Mouse (Mus musculus): ENCODE measurements at regions not wholly inside any gene's neighbourhood (a gene's known extent, or its start where the extent isn't known, plus 50 kb on each side); places are given as distances from the start of the nearest gene placed in this dataset.

DNA sequence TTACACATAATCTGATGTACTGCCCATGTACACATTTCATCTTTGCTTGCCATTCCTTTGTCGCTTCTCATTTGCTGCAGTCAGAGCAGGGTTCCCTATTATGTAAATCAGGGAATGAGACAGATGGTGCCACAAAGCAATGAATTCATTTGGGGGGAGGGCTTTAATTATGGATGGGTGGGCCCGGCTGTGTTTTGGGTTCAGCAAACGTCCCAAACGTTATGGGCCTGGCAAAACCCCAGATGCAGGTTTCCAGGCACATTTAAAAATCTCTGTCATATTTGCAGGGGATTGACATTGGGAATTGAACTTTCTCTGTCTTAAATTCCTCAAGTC is 528.5 kb downstream of the Tmem38b start:
- no peak for TF ChIP-seq MAX (IDR thresholded peaks at IDR 0.05)
- no peak for TF ChIP-seq FOSL1 (IDR thresholded peaks at IDR 0.05; ENCODE audit: insufficient read depth, low read length, poor library complexity, severe bottlenecking)
- TF ChIP-seq MYOD1 (IDR thresholded peaks at IDR 0.05; ENCODE audit: control insufficient read depth, insufficient read length, low read depth), result no peak
- no peak for TF ChIP-seq CEBPB (IDR thresholded peaks at IDR 0.05; ENCODE audit: low read depth)
- TF ChIP-seq USF1 (IDR thresholded peaks at IDR 0.05; ENCODE audit: low read depth), result no peak
- TF ChIP-seq MYOG (IDR thresholded peaks at IDR 0.05; ENCODE audit: control insufficient read depth, extremely low read depth, insufficient read length), result no peak
- no peak for TF ChIP-seq CTCF (IDR thresholded peaks at IDR 0.05; ENCODE audit: control insufficient read depth, insufficient read depth, insufficient read length)
- Histone ChIP-seq H3ac (ENCODE audit: control insufficient read depth, insufficient read length, low read depth) (no peak overlapping the region), H3K36me3 (ENCODE audit: control insufficient read depth, insufficient read depth) (no peaks in the 10 kb centered on the region), H3K27me3 (ENCODE audit: control insufficient read depth, insufficient read depth, insufficient read length) (no peaks in the 10 kb centered on the region), H3K79me2 (ENCODE audit: control insufficient read depth, insufficient read depth) (no peaks in the 10 kb centered on the region), H3K4me3 (ENCODE audit: insufficient read depth, poor library complexity, severe bottlenecking) (no peak overlapping the region), H3K79me3 (ENCODE audit: low read depth) (no peaks in the 10 kb centered on the region)

DNA sequence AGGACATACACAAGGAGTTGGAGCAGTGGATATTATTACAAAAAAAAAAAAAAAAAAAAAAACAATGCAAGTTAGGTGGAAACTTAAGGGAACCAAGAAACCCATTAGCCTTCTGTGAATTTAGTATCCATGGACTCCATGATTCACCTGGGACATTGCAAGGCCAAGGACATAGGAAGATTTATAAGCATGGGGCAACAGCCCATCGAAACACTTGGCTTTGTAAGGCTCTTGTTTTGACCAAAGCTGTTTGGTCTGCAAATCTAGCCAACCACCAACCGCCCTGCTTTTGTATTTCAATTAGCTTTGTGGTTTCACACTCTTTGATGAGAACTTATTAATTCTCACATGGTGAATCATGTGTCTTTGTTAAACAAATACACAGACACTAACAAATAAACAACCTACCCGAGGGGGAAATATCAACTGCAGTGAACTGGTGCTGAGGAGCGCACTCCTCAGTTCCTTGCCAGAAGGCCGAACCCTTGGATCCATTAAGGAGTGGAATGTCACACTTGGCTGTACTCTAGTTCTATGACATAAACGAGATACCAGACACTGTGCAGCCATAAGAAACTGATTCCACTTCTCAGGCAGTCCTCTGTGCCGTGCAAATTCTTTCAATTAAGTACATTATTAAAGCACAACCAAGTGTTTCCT is 529.7 kb downstream of the Tmem38b start:
- no peaks in the 10 kb centered on the region for H3K79me3 ChIP-seq (ENCODE audit: low read depth)
- H3K27me3 ChIP-seq (ENCODE audit: control insufficient read depth, insufficient read depth, insufficient read length), result no peaks in the 10 kb centered on the region
- no peaks in the 10 kb centered on the region for H3K36me3 ChIP-seq (ENCODE audit: control insufficient read depth, insufficient read depth)
- H3ac ChIP-seq (ENCODE audit: control insufficient read depth, insufficient read length, low read depth), result no peak overlapping the region
- TF ChIP-seq MYOG (IDR thresholded peaks at IDR 0.05; ENCODE audit: control insufficient read depth, extremely low read depth, insufficient read length) (no peak), USF1 (IDR thresholded peaks at IDR 0.05; ENCODE audit: low read depth) (no peak), FOSL1 (IDR thresholded peaks at IDR 0.05; ENCODE audit: insufficient read depth, low read length, poor library complexity, severe bottlenecking) (no peak), MYOD1 (IDR thresholded peaks at IDR 0.05; ENCODE audit: control insufficient read depth, insufficient read length, low read depth) (no peak)
- no peak overlapping the region for H3K4me3 ChIP-seq (ENCODE audit: insufficient read depth, poor library complexity, severe bottlenecking)
- H3K79me2 ChIP-seq (ENCODE audit: control insufficient read depth, insufficient read depth), result no peaks in the 10 kb centered on the region

DNA sequence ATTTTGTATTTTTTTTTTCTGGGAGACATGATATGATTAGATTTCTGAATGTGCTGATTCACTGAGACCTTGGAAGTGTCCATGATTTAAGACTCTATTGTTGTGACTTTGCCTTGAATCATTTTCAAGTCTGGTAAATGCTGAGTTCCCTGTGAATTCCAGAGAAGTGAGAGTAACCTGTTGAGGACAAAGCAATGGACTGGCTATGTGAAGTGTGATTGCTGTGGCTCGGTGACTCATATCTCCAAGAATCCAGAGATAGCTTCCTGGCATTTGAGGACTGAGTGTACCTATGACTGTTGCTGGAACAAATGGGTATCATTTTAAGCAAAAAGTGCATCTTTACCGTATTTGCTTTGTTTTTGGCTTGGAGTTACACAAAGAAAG is 530.2 kb downstream of the Tmem38b start:
- no peaks in the 10 kb centered on the region for H3K79me2 ChIP-seq (ENCODE audit: control insufficient read depth, insufficient read depth)
- no peaks in the 10 kb centered on the region for H3K79me3 ChIP-seq (ENCODE audit: low read depth)
- no peaks in the 10 kb centered on the region for H3K36me3 ChIP-seq (ENCODE audit: control insufficient read depth, insufficient read depth)
- TF ChIP-seq MYOG (IDR thresholded peaks at IDR 0.05; ENCODE audit: control insufficient read depth, extremely low read depth, insufficient read length) (no peak), CEBPB (IDR thresholded peaks at IDR 0.05; ENCODE audit: low read depth) (no peak), MAX (IDR thresholded peaks at IDR 0.05) (no peak), MYOD1 (IDR thresholded peaks at IDR 0.05; ENCODE audit: control insufficient read depth, insufficient read length, low read depth) (peak; percentile 32), CTCF (IDR thresholded peaks at IDR 0.05; ENCODE audit: control insufficient read depth, insufficient read depth, insufficient read length) (no peak), USF1 (IDR thresholded peaks at IDR 0.05; ENCODE audit: low read depth) (no peak), FOSL1 (IDR thresholded peaks at IDR 0.05; ENCODE audit: insufficient read depth, low read length, poor library complexity, severe bottlenecking) (peak; percentile 64)
- H3ac ChIP-seq (ENCODE audit: control insufficient read depth, insufficient read length, low read depth), result no peak overlapping the region
- no peak overlapping the region for H3K4me3 ChIP-seq (ENCODE audit: insufficient read depth, poor library complexity, severe bottlenecking)
- no peaks in the 10 kb centered on the region for H3K27me3 ChIP-seq (ENCODE audit: control insufficient read depth, insufficient read depth, insufficient read length)

DNA sequence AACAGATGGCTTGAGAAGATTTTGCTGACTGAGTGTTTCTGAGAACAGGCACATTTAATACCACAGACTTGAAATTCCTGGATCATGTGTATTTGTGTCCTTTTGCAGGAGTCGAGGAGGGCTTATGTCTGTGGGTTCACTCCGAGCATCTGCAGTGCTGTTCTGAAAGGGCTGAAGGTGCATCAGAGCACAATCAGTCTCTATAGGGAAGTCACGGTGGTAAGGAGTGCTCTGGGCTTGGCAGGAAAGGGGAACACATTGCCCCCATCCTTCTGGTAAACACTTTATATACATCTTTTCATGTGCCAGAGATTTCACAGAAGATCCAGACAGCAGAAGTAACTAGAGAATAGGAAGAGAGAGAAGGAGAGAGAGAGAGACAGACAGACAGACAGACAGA is 545.1 kb downstream of the Tmem38b start:
- no peaks in the 10 kb centered on the region for H3K36me3 ChIP-seq (ENCODE audit: control insufficient read depth, insufficient read depth)
- no peaks in the 10 kb centered on the region for H3K79me3 ChIP-seq (ENCODE audit: low read depth)
- TF ChIP-seq FOSL1 (IDR thresholded peaks at IDR 0.05; ENCODE audit: insufficient read depth, low read length, poor library complexity, severe bottlenecking), result no peak
- TF ChIP-seq CEBPB (IDR thresholded peaks at IDR 0.05; ENCODE audit: low read depth), result no peak
- no peak for TF ChIP-seq MYOG (IDR thresholded peaks at IDR 0.05; ENCODE audit: control insufficient read depth, extremely low read depth, insufficient read length)
- TF ChIP-seq CTCF (IDR thresholded peaks at IDR 0.05; ENCODE audit: control insufficient read depth, insufficient read depth, insufficient read length), result no peak
- no peak for TF ChIP-seq MAX (IDR thresholded peaks at IDR 0.05)
- no peaks in the 10 kb centered on the region for H3K27me3 ChIP-seq (ENCODE audit: control insufficient read depth, insufficient read depth, insufficient read length)
- no peaks in the 10 kb centered on the region for H3K79me2 ChIP-seq (ENCODE audit: control insufficient read depth, insufficient read depth)
- H3K4me3 ChIP-seq (ENCODE audit: insufficient read depth, poor library complexity, severe bottlenecking), result no peak overlapping the region
- H3ac ChIP-seq (ENCODE audit: control insufficient read depth, insufficient read length, low read depth), result no peak overlapping the region

DNA sequence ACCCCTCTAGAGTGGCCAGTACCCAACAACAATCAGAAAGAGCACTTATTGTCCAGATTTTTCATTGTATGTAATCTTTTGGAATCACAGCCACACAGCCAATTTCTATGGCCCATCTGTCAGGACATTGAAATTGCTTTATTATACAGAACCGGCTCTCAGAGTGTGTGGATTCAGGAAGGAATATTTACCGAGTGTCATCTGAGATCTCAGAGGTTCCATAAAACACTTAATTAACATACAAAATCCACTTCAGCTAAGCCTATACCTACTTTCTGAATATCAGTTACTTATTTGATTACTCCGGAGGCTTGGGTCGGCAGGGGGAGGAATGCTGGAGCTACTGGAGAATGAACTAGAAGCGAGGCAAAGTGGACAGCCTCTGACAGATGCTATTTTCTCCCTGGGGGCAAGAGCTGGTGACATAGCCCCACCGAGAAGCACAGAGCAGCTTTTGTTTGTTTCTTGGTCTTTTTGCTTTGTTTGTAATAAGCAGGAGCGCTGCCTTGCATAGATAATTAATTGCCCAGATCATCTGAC is 545.6 kb downstream of the Tmem38b start:
- H3K79me2 ChIP-seq (ENCODE audit: control insufficient read depth, insufficient read depth), result no peaks in the 10 kb centered on the region
- H3K79me3 ChIP-seq (ENCODE audit: low read depth), result no peaks in the 10 kb centered on the region
- TF ChIP-seq MYOG (IDR thresholded peaks at IDR 0.05; ENCODE audit: control insufficient read depth, extremely low read depth, insufficient read length) (no peak), CEBPB (IDR thresholded peaks at IDR 0.05; ENCODE audit: low read depth) (no peak), USF1 (IDR thresholded peaks at IDR 0.05; ENCODE audit: low read depth) (no peak), FOSL1 (IDR thresholded peaks at IDR 0.05; ENCODE audit: insufficient read depth, low read length, poor library complexity, severe bottlenecking) (no peak), MYOD1 (IDR thresholded peaks at IDR 0.05; ENCODE audit: control insufficient read depth, insufficient read length, low read depth) (no peak), MAX (IDR thresholded peaks at IDR 0.05) (no peak), CTCF (IDR thresholded peaks at IDR 0.05; ENCODE audit: control insufficient read depth, insufficient read depth, insufficient read length) (no peak)
- no peak overlapping the region for H3K4me3 ChIP-seq (ENCODE audit: insufficient read depth, poor library complexity, severe bottlenecking)
- no peaks in the 10 kb centered on the region for H3K36me3 ChIP-seq (ENCODE audit: control insufficient read depth, insufficient read depth)
- no peak overlapping the region for H3ac ChIP-seq (ENCODE audit: control insufficient read depth, insufficient read length, low read depth)
- no peaks in the 10 kb centered on the region for H3K27me3 ChIP-seq (ENCODE audit: control insufficient read depth, insufficient read depth, insufficient read length)

DNA sequence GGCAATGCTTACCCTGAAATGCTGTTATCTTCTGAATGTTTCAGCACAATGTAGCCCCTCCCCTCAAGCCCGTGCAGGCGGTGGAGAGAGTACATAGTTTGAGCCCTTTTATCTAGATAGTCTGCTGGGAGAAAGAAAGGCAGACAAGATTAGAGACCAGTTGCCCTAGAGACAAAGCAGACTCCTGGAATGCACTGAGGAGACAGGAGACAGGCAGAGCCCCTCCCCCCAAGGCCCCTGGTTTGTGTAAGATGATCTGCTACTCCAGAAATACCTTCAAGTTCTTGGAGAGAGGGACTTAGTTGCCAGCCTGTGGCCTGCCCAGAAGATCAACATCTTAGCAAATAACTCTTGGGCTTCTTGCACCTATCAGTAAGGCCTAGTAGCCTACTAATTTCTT is 547.8 kb downstream of the Tmem38b start:
- TF ChIP-seq MYOD1 (IDR thresholded peaks at IDR 0.05; ENCODE audit: control insufficient read depth, insufficient read length, low read depth) (no peak), FOSL1 (IDR thresholded peaks at IDR 0.05; ENCODE audit: insufficient read depth, low read length, poor library complexity, severe bottlenecking) (no peak), MAX (IDR thresholded peaks at IDR 0.05) (no peak), CEBPB (IDR thresholded peaks at IDR 0.05; ENCODE audit: low read depth) (no peak), USF1 (IDR thresholded peaks at IDR 0.05; ENCODE audit: low read depth) (no peak), CTCF (IDR thresholded peaks at IDR 0.05; ENCODE audit: control insufficient read depth, insufficient read depth, insufficient read length) (no peak)
- no peaks in the 10 kb centered on the region for H3K36me3 ChIP-seq (ENCODE audit: control insufficient read depth, insufficient read depth)
- H3K4me3 ChIP-seq (ENCODE audit: insufficient read depth, poor library complexity, severe bottlenecking), result no peak overlapping the region
- no peaks in the 10 kb centered on the region for H3K27me3 ChIP-seq (ENCODE audit: control insufficient read depth, insufficient read depth, insufficient read length)
- no peak overlapping the region for H3ac ChIP-seq (ENCODE audit: control insufficient read depth, insufficient read length, low read depth)
- H3K79me2 ChIP-seq (ENCODE audit: control insufficient read depth, insufficient read depth), result no peaks in the 10 kb centered on the region
- no peaks in the 10 kb centered on the region for H3K79me3 ChIP-seq (ENCODE audit: low read depth)

Data from C2C12 (cell line).